Mouse (Mus musculus): Measurements from ENCODE around the gene Acaca.

The Acaca gene

DNA sequence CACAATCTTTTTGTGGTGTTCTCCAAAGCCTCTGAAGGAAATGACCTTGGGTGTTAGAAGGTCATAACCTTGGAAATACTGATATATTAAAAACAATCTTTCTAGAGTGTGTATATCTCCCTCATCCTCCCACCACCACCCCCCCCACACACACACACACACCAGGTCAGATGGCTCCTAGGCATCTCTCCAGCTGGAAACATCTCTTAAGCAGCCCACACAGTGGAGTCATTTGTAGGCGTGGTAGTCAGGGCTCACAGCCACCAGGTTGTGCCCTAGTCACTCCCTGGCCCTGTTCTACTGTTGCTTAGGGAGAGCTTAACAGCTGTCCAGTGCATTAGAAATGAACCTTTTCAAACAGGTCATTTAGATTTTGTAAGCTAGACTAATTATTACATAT, 265.5 kb downstream of the Acaca start:
- DNase-seq: no peak

DNA sequence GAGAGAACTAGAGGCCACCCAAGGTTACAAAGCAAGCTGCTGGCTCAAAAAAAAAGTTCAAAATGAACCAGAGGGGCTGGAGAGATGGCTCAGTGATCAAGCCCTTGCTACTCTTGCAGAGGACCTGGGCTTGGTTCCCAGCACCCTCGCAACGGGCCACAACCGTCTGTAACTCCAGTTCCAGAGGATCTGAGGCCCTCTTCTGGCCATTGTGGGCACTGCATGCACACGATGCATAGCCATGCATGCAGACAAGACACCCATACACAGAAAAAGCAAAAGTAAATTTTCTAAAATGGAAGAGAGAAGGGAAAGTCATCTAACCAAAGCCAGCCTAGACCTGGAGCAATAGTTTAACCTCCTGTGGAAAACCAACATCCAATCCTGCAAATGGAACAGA, 277.3 kb downstream of the Acaca start:
- no peak for DNase-seq

DNA sequence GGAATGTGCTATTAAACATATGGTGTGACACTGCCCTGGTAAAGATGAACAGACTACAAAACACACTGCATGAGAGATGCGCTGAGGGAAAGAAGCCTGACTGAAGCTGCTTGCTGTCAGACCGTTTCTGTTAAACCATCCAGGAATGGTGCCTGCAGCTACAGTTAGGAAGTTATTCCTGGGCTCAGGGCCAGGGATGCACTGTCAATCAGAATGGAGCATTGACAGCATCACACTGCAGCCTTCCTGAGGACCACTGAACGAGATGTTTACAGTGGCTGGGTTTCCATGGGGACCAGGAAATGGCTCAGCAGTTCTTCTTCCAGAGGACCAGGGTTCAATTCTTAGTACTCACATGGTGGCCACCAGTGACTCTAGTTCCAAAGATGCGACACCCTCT, 280.9 kb downstream of the Acaca start:
- no peak for DNase-seq

DNA sequence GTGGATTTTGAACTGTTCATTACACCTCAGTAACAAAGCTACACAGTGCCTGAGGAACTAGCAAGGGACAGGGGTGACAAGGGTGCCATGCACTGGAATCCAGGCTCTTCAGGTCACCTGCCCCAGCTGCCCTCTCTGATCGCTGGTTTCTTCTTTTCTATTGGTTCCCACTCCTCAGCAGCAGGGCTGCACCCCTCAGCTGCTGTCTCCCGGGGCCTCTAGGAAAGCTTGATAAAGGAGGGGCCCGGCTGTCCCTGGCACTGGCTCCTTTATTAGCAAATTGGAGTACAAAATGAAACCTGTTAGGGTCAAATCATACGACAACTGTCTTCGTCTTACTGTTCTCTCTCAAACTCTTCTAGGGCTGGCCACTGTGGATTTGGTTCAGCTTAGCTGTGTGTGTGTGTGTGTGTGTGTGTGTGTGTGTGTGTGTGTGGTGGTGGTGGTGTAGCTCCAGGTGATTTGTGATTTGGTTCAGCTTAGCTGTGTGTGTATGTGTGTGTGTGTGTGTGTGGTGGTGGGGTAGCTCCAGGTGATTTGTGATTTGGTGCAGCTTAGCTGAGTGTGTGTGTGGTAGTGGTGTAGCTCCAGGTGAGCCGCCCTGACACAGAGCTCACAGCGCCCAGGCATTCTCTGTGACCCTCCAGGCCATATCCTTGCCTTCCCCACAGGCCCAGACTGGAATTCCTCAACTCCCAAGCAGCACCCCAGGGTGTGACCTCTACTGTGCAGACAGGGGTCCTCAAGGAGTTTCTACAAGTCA, 281.6 kb downstream of the Acaca start:
- no peak for DNase-seq

DNA sequence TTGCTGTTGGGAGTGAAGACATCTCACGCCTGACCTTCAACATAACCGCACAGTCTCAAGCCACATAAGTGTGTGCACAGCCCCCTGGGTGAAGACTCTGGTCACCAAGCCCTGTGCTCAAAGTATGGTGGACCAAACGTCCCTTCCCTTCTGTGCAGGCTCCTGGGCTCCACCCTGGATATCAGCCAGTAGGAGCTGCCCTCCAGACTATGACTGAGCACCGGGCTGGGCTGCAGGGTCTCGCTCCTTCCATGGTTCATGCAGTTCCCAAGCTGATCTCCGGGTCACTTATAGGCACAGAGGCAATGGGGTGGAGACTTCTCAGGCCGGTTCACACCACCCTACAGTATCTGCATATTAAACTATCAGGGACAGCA, 282.2 kb downstream of the Acaca start:
- no peak for DNase-seq

DNA sequence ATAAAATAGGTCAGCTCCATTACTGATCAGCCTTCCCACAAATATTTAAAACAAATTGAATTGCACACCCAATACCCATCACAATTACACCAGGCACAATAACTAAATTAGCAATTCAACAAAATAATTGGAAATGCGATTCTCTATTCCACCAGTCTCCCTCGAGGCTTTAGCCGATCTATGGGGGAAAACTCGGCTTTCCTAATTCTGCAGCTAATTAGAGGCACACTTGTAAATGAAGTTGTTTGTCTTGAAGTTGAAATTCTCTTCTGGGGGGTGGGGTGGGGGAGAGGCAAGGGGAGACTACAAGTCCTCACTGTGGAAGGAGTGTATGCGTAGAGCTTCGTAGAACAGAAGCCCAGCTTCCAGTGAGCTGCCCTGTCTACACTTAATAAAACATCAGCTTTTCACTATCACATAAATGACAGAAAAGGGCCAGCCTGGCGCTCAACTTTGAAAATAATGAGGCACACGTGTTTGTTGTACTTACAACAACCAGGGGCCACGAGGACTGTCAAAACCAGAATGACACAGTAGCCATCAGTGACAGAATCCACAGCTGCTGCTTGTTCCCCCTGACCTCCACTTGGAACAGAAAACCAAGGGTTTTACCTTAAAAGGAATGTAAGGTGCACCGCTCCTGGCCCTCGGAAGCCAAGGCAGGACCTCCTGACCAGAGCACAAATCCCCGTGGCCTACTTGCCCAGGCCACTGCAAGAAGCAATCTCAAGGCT, 282.9 kb downstream of the Acaca start:
- no peak for DNase-seq

DNA sequence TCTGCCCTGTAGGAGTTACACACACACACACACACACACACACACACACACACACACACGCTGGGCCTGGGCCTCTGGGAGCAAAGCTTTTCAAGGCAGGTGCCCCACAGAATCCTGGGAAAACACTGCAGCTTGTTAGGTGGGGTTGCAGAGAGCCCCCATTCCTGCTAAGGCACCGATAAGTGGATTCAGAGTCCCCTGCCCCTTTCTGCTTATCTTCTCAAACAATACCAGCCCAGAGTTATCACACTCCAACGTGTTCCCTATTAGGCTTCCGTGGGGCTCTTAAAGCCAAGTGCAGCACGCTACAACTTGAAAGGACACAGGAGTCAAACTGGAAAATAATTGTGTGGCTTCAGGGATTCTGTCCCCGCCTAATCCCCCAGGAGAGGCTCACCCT, 283.6 kb downstream of the Acaca start:
- no peak for DNase-seq

DNA sequence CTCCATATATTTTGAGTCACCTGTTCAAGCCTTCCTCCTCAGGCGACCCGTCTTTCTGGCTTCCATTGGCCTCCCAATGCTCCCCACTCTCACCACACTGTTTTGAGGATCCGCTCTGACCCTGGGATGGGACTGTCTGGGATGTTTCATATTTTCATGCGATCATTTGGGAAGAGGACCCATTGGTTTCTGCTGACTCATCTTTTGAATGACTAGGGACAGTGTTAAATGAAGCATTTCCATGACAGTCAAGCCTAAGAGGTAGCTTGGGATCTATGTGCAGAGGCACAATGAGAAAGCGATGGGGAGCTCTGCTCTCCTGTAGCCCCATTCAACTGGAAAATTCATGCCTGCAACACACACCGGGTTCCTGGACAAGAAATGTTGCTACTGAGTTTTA, 291.3 kb downstream of the Acaca start:
- no peak for DNase-seq

DNA sequence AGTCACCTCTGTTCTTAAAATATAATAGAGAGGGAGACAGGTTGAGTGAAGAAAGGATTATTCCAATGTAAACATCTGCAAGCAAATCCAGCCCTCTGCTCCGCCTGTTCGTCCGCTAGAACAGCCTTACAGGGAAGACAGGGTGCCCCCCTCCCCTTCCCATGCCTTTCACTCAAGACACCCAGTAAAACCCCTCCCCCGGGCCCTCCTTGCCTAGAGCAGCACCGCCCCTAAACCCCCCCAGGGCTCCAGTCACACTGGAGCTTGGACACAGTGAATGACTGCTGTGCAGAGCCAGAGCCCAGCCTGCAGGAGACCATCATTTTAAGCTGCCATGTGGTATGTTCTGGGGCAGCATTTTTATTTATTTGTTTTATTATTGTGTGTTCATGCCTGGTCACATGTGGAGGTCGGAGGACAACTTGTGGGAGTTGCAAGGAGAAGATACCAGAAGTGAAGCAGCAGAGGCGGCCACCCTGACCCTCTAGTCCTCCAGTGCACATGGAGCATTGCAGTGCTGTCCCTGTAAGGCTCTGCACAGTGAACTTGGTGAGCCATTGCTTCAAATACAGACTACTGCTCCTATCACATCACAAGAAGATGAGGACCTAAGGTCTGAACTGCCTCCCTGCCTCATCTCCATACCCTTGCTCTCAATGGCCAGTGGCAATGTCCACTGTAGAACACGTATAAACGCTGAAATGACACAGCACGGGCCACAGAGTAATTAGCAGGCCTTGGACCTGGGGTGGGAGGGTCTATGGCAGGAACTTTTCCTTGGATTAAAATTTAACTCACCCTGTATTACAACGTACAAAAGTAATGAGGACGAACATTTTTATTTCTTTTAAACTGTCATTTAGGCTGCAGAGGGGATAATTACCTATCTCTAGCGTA, 296.5 kb downstream of the Acaca start:
- DNase-seq: no peak

DNA sequence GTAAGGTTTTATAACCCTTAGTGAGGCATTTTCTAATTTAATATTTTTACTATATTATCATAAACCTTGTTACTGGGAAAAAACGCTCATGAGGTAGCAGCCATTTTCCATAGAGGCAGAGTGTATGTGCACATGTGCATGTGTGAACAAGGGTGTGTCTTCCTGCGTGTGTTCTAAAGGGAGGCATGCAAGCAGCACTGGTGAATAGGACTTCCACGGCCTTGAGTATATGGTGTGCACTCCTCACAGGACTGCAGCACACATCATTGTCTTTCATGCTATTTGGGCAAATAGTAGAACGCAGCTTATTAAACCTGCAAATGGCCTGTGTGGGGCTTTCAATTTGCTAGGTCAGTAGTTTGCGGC, 297.1 kb downstream of the Acaca start:
- no peak for DNase-seq

DNA sequence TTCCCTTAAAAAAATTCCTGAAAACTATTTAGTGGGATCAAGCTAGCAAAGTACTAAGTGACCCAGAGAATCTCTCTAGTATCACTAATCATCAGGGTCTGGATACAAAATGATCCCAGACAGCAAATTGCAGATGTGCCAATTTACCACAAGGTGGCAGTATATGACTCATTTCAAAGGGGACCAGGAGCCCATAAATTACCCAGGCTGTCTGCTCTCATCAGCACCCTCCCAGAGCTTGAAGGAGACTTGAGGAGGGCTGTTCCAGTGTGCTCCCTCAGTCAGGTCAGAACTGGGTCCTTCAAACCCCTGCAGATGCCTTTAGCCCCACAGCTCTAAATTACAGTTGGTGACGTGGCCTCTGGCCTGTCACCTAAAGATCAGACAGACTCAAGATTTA, 300.1 kb downstream of the Acaca start:
- no peak for DNase-seq

DNA sequence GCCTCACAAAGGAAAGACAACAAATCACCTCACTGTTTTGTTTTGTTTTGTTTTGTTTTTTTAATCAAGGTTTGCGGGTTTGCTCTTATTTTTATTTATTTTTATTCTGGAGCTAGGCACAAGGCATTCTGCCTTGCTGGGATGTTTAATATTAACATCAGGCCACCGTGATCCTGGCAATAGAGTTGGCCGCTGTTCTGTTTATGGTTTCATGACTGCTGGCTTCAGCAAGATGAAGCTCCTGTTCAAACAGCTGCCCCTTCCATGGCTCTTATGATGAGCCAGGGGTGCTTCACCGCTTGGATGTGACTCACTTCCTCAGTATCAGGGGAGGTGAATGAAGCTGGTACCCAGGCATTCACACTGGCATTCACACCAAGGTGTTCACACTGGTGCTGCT, 300.9 kb downstream of the Acaca start:
- no peak for DNase-seq

DNA sequence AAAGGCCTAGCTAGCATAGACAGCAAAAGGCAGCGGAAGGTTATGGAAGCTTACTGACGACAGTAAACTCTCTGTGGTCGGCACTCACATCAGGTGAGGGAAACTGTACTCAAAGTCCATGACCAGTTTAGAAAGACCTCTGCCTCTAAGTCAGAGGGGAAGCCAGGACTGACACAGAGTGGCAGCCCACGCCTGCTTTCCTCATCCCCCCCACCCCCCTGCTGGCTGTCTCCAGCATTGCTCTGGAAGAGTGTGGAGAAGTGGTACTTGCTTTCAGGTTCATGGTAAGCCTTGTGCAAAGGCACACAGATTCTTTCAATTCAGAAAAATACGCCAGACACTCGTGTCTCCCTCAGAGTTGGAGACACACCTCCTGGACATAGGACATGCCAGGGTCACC, 305.4 kb downstream of the Acaca start:
- no peak for DNase-seq

DNA sequence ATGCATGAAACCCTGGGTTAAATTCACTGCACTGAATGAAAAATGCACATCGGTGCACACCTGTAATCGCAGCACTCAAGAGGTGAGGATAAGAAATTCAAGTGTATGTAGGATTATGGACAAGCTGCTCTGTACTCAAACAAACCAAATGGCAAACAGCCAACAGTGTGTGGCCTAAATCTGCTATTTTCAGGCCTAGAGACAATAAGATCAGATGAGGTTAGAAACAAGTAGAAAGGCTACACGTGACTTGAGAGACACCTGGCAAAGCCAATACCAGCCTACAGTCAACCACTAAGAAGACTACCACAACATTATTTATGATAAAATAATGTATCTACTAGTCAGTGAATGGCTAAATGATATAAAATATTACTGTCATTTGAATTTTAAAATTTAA, 310.9 kb downstream of the Acaca start:
- no peak for DNase-seq

DNA sequence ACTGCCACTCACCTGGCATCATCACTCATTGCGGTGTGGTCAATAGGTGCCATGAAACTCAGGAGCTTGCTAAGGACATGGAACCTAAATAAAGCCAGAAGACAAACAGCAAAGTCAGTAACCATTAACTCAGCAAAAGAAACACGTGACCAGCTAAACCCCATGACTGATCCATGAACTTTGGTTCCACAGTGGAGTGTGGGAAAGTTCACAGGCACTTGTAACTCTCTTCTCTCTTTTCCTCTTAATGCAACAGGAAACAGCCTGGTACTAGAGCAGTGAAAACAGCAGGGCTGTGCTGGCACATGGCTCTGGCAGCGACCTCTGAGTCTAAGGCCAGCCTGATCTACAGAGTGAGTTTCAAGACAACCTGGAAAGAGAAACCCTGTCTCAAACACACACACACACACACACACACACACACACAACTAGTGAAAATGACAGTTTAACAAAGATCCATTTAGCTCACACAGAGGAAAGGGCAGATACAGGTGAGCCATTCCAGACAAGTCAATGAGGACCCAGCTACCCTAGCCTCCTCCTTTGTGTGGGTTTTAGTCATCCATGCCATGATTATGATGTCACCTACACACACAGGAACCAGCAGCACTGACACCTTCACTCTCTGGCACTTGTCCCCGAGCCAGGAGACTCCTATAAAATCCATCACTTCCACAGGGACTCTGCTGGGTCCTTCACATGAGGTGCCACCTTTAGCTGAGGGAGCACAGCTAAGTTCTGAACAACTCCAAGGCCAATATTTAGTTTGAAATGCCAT, 313.3 kb downstream of the Acaca start:
- DNase-seq: no peak
